Mouse (Mus musculus) right cerebral cortex, postnatal 10 days (tissue): Measurements from ENCODE around the gene Eloa.
A peak's percentile ranks its signal among the peaks of the same experiment; 100 is the strongest.

Experiments
- DNase-seq, 2 experiments: peaks; one replicate each; pipeline ENCODE4 v3.0.0; 2021; ENCODE audit warnings: low spot score in 2 of 2

Eloa gene

GRCm38 (mm10) chr4:136030968-136031909 lies 9.7 kb upstream of the Eloa start:
- peak in 1 of 2 experiments; percentile 45 for DNase-seq

DNA sequence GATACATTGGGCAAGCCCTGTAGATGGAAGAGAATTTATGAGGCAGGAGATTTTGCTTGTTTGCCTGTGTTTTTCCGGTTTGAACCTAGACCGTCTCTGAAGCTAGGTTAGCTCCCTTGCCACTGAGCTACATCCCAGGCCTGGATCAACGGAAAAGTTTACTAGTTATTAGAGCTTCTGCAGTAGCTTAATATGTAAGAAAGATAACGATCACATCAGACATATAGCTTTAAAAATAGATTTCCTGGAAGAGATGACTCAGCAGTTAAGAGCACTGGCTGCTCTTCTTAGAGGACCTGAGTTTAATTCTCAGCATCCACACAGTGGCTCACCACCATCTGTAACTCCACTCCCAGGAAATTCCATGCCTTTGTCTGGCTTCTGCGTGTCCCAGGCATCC lies 7.1 kb upstream of the Eloa start:
- no peak for DNase-seq

DNA sequence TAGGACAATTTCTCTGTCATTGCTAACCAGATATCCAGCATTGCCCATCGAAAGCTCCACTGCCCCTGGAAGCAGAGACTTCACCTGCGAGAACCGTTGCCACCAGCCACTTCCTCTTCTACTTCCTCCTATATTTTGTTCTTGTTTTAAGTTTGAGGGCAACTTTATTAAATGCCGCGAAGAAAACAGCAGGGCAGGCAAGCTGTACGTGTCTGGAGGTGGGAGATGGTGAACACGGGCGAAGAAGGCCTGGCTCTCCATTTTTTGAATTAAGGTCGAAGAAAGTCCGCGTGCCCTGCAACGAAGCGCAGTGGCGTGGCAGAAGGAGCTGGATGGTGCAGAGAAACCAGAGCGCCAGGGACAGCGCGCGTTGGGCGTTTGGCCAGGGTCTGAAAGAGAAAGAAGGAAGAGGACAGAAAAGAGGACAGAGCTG lies 6.6 kb upstream of the Eloa start:
- DNase-seq = peak in 1 of 2 experiments; percentile 42

DNA sequence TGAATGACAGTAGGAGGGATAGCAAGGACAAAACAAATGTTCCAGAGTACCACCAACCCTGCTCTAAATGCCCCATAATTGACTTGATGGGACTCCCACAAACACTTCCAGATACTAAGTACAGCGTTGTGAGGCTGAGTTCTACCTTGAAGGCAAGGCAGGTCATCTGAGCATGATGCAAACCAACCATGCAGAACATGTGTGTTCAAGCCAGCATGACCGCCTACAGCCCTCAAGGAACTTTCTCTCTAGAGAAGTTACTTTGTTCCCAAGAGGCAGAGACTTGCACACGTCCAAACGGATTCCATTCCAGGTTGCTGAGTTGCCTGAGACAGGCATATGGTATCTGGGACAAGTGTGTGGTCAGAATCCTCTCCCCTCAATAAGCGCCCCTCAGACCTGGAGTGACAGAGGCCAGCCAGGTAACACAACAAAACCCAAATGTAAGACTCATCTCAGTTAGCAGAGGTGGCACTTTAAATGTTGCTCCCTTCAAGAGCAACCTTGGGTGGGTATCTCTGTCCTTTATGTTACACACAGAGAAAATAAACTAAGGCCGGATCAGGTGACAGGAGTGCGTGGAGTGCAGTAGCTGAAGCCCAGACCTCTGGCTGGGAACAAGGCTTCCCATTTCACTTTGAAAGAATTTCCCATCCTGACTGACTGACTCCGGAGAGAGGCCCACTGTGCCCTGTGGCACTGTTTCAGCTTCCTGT lies 6.0 kb upstream of the Eloa start:
- DNase-seq = no peak

DNA sequence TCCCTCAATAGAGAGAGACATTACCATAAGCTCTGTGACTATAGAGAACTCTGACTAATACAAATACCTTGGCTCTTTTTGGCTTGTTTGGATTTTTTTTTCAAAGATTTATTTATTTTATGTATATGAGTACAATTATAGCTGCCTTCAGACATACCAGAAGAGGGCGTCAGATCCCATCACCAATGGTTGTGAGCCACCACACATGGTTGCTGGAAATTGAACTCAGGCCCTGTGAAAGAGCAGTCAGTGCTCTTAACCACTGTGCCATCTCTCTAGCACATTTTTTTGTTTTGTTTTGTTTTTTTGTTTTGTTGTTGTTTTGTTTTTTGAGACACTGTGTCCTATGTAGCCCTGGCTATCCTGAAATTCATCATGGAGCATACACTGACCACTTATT lies 3.8 kb upstream of the Eloa start:
- DNase-seq = no peak

DNA sequence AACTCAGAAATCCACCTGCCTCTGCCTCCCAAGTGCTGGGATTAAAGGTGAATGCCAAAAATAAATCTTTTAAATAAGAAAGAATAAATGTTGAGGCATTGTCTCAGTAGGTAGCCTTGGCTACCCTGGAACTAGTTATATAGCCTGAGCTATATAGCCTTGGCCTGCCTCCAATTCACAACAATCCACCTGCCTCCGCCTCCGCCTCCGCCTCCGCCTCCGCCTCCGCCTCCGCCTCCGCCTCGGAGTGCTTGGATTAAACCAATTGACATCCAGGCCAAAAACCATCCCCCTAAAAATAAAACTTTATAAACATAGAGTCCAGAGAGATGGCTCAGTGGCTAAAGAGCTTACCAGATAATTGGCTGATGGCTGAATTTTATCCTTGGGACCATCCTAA lies 1.4 kb upstream of the Eloa start:
- no peak for DNase-seq

GRCm38 (mm10) chr4:136020743-136021548 lies 617 bp downstream of the Eloa start:
- peak; percentile 34 to 35 for DNase-seq

DNA sequence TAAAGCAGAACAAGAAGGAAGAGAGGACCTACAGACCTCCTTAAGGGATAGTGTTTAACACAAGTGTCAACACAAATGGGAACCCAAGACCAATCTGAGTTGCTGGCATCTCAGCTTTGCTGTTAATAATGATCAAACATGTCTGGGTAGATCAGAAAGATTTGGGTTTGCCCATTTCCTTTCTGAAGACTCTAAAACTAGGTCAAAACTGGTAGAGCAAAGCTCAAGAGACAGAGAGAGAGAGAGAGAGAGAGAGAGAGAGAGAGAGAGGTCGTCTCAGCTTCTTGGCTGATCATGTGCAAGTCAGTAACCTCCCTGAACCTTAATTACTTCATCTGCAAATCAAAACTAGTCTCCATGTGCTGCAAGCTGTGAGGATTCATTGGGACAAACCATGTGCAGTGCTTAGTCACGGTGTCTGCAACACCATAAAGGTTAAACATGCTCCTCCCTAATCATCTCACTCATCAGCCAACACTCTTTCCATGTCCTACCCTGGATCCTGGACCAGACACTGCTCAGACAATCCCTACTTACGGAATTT lies 5.4 kb downstream of the Eloa start:
- DNase-seq = no peak

DNA sequence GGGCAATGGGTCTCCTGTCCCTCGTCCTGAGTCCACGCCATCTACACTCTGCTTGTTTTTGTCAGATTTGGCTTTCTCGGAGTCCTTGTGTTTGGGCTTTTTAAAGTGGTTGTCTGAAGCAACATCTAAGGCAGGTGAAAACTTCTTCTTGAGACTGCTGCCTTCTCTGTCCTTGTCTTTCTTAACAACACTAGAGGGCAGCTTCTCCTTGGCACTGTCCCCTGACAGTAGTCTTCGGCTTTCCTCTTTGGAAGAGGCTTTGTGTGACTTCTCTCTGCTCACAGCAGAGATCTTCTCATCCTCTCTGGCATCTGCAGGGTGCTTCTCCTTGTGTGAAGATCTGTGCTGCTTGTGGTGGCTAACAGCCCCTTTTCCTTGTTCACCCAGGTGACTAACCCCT lies 11.0 kb downstream of the Eloa start:
- DNase-seq = no peak

DNA sequence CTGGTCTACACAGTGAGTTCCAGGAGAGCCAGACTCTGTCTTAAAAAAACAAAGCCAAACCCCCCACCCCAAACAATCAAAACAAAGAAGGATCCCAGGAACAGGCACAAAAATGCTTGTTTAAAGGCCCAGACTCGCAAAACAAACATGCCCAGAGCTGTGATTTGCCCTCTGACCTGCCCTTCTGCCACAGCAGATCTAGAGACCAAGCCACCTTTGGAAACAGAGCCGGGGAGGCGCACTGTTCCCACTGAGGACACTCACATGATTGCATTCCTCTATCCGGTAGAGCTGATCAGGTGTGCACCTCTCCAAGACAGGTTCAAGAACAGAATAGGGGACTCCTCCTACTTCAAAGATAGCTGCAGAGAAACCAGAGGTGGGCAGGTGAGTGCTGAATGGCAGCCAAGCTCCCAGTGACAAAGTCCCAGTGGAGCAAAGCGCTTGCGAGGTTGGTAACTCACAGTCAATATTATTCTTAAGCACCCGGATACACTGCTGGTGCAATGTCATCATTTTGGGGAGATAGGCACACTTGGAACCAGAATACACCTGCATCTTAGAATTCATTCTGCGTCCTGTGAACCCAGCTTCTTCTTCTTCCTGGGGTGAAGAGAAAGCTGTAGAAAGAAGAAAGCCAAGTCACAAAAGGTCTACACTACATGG lies 12.6 kb downstream of the Eloa start:
- DNase-seq = no peak

DNA sequence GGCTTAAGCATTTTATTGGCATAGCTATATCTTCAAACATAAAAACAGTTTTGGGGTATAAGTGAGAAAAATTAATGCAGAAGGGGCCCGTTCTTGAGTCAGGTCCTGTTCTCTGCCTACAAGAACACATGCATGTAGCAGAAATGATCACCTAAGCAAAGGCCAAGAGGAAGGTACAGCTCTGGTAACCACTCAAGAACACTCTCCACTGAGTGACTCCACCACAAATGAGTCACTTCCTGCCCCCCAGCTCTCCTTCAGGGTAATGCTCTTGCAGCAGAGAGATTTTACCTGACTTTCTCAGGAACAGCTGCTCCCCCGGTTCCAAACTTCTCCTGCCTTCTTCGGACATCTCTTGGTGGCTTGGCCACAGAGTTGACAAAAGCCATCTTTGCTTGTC lies 14.7 kb downstream of the Eloa start:
- DNase-seq = no peak

DNA sequence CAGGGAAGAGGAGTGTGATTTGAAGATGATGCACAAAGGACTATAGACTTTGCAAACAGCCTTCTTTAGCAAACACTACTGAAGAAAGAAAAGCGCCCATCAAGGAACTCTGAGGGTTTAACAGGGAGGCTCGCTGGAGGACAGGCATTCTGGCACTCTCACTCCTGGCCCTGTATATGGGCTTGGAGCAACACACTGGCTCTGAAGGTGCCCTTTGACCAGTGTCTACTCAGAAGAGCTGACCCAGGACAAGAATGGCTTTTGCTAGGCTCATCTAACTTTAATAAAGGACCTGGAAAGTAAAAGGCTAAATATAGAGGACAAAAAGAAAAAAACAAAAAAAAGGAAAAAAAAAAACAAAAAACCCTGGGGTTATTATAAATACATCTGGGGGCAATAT lies 16.6 kb downstream of the Eloa start:
- no peak for DNase-seq

GRCm38 (mm10) chr4:136004107-136004675 lies 17.4 kb downstream of the Eloa start:
- no peak for DNase-seq

DNA sequence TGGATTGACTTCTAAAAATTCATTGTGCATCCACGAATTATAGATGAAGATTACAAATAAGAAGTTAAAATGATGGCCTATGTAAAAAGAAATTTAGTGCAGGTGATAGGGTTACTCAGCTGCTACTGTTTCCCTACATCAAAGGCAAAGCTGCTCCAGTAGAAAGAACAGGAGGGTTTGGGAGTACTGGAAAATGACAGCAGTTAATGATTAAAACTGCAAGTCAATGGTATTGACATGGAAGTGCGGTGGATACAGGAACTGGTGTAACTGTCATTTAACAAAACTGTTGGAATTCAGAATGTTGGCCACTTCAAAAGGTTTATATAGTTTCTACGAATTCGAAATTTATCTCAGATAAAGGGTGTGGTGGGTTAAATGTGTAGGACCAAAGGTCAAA lies 26.4 kb downstream of the Eloa start:
- DNase-seq = no peak

- no peak for DNase-seq
Observed at GRCm38 (mm10) chr4:135993941-135994340, 27.6 kb downstream of the Eloa start.

GRCm38 (mm10) chr4:135987714-135988113 lies 33.8 kb downstream of the Eloa start:
- DNase-seq = peak in 1 of 2 experiments; percentile 44

GRCm38 (mm10) chr4:135986943-135987710 lies 34.4 kb downstream of the Eloa start, which contains the start of gene Pithd1:
Pithd1 (minus strand) TSS chr4:135987264.
- DNase-seq = peak; percentile 94

GRCm38 (mm10) chr4:135986301-135986942 lies 35.1 kb downstream of the Eloa start:
- peak; percentile 33 to 39 for DNase-seq

GRCm38 (mm10) chr4:135985769-135986168 lies 35.8 kb downstream of the Eloa start:
- DNase-seq = no peak
